Mouse (Mus musculus) megakaryocyte, adult 5-6 weeks (primary cell): Measurements from ENCODE around the gene Eapp. TPM values are rescaled to one million over a fixed set of nuclear protein-coding genes. Genes with fewer than 3 reads are reported as not detected.
"Not testable (repeated sequence)": the region's sequence is repeated elsewhere in the genome, so short reads cannot be mapped to it uniquely, and the experiment has no call there.

Experiments used
- ATAC-seq: 2 replicates; pipeline ENCODE4 v1.8.0; 2016; ENCODE audit warnings: mild to moderate bottlenecking, inconsistent platforms; ENCODE audit not compliant: poor library complexity, severe bottlenecking
- total RNA-seq, 2 experiments: library from RNA; stranded (forward) in 1 of 2; stranded (reverse) in 1 of 2; fragments of 153-499, 151-499 nt in 1 of 2; fragments of 221-1000, 200-1000 nt in 1 of 2; gene quantifications; 2 replicates each; pipeline versions ENCODE4 v1.2.3 to v1.2.4; 2015 to 2017

Gene Eapp
- total RNA-seq (2015) (48.6 and 68.4 TPM in 2 replicates), total RNA-seq (2017) (71.0 and 86.9 TPM in 2 replicates)

- ATAC-seq = peak; percentile 80
Observed at GRCm38 (mm10) chr12:54695511-54696241, at the start of gene Eapp. Eapp (minus strand) TSS chr12:54695897.

DNA sequence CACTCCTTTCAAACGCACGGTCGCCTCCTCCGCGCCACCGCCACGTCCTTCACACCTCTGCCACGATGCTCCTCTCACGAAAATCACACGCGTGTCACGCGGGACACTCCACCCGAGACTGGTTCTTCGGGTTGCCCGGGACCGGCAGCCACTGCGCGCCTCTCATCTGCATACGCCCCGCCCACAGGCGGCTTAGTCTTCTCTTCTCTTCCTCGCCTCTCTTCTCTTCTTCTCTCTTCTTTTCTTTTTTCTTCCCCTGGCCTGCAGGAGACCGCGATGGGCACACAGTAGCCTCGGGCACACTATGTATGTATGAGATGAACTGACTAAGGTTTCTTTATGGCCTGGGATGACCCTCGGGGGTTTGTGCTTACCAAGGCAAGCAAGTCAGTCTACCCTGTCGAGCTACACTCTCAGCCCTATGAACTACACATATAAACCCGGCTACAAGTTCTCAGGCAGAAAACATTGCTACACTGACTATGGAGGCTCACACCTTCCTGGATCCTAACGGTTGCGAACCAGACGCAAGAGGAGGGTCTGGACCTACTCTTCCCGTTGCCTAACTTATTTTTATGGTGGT, 43.1 kb upstream of the Eapp start:
- ATAC-seq = peak; percentile 41

- ATAC-seq = peak; percentile 50
Observed at GRCm38 (mm10) chr12:54737891-54738660, 42.4 kb upstream of the Eapp start.

GRCm38 (mm10) chr12:54734307-54735131, 38.8 kb upstream of the Eapp start:
- peak; percentile 33 for ATAC-seq

DNA sequence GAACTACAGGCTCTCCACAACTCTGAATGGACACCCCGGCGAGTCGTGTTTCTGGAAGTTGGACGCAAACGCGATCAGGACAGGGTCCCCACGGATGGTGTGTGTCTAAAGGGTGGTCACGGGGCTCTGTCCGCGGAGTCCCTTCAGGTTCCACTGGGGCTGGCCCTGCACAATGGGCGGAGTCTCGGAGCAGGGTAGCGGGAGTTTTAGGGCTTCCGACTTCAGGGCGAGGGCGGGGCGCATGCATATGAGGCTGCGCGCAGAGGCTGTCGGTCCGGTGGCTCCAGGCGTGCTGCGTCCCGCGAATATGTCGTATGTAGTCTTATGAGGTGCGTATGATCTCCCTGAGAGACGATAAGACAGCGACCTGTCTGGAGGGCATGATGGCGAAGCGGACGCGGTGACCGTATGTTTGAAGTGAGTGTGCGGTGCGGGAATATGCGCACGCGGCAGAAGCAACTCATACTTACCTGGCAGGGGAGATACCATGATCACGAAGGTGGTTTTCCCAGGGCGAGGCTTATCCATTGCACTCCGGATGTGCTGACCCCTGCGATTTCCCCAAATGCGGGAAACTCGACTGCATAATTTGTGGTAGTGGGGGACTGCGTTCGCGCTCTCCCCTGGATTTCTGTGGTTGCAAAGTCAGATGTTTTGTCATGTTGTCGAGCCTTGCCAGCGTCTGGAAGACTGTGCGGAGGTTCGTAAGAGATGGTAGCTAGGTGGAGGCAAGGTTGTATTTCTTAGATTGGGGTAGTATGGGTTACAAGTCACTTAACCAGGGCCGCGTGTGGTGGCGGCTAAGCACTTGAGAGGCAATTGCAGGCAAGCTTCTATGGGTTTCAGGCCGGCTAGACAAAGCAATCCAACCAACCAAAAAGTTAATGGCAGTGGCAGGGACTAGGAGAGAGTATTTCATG, 33.7 kb upstream of the Eapp start:
- ATAC-seq = peak; percentile 85

GRCm38 (mm10) chr12:54718871-54719786, 23.4 kb upstream of the Eapp start:
- peak; percentile 85 for ATAC-seq

- not testable (repeated sequence) for ATAC-seq
Observed at GRCm38 (mm10) chr12:54717516-54717915, 21.8 kb upstream of the Eapp start.

- ATAC-seq = peak; percentile 36
Observed at GRCm38 (mm10) chr12:54713822-54714626, 18.3 kb upstream of the Eapp start.

GRCm38 (mm10) chr12:54710494-54710879, 14.8 kb upstream of the Eapp start:
- ATAC-seq = peak; percentile 49

GRCm38 (mm10) chr12:54709691-54710493, 14.2 kb upstream of the Eapp start:
- ATAC-seq = peak; percentile 34

DNA sequence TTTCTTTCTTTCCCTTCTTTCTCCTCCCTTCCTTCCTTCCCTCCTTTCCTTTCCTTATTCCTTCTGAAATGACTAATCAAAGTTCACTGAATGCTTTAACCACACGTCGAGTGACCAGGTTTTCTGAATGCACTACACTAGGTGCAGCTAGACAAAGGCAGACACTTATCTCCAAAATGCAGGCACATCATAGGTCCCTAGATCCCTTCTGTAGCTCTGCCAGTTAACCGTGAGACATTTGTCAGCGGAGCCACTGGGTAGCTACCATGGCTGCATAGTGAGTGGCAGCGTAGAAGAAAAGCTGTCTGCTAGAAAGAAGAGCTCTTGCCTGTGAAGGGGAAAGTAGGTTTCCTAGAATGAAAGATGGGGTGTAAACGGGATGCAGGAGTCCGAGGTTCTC, 3.7 kb upstream of the Eapp start:
- ATAC-seq = no peak

- no peak for ATAC-seq
Observed at GRCm38 (mm10) chr12:54697791-54698250, 2.1 kb upstream of the Eapp start.

DNA sequence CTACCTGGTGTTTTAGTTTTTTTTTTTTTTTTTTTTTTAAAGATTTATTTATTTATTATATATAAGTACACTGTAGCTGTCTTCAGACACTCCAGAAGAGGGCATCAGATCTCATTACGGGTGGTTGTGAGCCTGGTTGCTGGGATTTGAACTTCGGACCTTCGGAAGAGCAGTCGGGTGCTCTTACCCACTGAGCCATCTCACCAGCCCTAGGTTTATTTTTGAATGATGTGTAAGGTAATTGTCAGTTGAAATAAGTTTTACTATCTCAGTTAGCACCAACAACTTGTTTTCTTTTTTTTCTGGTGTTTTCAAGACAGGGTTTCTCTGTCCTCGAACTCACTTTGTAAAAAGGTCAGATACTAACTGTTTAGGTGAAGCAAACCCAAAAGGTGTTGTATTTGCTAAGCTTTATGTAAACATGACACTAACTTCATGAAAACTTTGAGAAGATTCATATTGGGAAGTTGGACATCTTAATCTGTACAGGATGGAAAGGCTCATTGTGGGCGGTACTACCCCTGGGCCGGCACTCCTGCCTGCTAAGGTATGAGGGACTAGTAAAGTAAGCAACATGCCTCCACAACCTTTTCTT, 1.4 kb upstream of the Eapp start:
- ATAC-seq = peak; percentile 32

DNA sequence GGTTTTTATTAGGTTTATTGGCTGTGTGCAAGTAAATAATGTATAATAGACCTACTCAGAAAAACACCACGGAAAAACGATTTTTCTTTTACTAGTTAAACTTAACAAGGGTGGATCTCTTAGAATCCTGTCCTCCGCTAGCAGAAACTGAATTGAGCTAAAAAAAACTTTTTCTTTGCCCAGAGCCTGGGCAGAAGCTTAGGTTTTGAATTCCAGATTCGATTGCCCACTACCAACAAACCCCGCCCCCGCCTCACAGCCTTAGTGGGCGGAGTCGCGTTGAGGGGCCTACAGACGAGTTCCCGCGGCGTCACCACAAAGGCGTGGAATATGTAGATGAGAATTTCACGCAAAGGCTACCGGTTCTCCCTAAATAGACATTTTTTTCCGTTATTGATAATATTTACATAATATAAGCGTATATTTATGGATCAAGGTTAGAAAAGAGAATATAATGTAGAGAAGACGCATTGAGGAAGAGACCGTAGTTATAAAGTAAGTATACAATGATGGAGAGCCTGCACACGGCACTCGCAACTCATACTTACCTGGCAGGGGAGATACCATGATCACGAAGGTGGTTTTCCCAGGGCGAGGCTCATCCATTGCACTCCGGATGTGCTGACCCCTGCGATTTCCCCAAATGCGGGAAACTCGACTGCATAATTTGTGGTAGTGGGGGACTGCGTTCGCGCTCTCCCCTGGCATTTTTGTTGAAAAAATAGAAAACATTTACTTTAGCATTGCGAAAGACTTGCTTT, 725 bp upstream of the Eapp start:
- ATAC-seq = peak; percentile 80

- ATAC-seq = no peak
Observed at GRCm38 (mm10) chr12:54694847-54695510, 718 bp downstream of the Eapp start.
